Mouse (Mus musculus) lung, embryonic 14.5 days (tissue): ENCODE measurements around the gene Myl6. TPM values are rescaled to one million over a fixed set of nuclear protein-coding genes. Genes with fewer than 3 reads are reported as not detected.

Experiments
- ATAC-seq: fragments of 200-750 bp; cut with Nextera tagmentation; 2 replicates; pipeline ENCODE4 v1.8.0; 2017; ENCODE audit warnings: mild to moderate bottlenecking, moderate TSS enrichment, moderate library complexity; ENCODE audit not compliant: insufficient read depth
- DNase-seq: peaks from one replicate; pipeline ENCODE4 v3.0.0-alpha.2; 2015
- H3K27ac ChIP-seq: fragments of 300-500 bp; sonication (generic); 2 replicates; pipeline ENCODE4 v1.5.1; 2014; ENCODE audit warnings: low read depth, mild to moderate bottlenecking, moderate library complexity
- H3K27me3 ChIP-seq: fragments of 300-500 bp; sonication (generic); 2 replicates; pipeline ENCODE4 v1.6.1; 2014; ENCODE audit warnings: low read length, control low read depth; ENCODE audit not compliant: insufficient read depth
- H3K36me3 ChIP-seq: fragments of 300-500 bp; sonication (generic); 2 replicates; pipeline ENCODE4 v1.6.1; 2014; ENCODE audit warnings: control low read depth; ENCODE audit not compliant: insufficient read depth
- H3K4me1 ChIP-seq: fragments of 300-500 bp; sonication (generic); 2 replicates; pipeline ENCODE4 v1.6.1; 2014; ENCODE audit warnings: antibody characterized with exemption, control low read depth; ENCODE audit not compliant: insufficient read depth
- H3K4me2 ChIP-seq: fragments of 300-500 bp; sonication (generic); 2 replicates; pipeline ENCODE4 v1.6.1; 2014; ENCODE audit warnings: mild to moderate bottlenecking
- H3K4me3 ChIP-seq: fragments of 300-500 bp; sonication (generic); 2 replicates; pipeline ENCODE4 v1.5.1; 2014; ENCODE audit warnings: low read depth, low read length
- H3K9ac ChIP-seq: fragments of 300-500 bp; sonication (generic); 2 replicates; pipeline ENCODE4 v1.6.1; 2014
- H3K9me3 ChIP-seq: fragments of 300-500 bp; sonication (generic); 2 replicates; pipeline ENCODE4 v1.6.1; 2016; ENCODE audit warnings: low read depth, low read length, control low read depth
- CTCF ChIP-seq: IDR thresholded peaks from 2 replicates; pipeline ENCODE4 v1.5.1; 2016; ENCODE audit warnings: antibody characterized with exemption, low read depth
- WGBS: fragments of 180-500 bp; shearing (Covaris S2); extraction: QIAGEN DNeasy Blood & Tissue Kit; methylation state at CpG from one replicate; pipeline ENCODE4 v1.1.7; 2014; 5-methylcytosine and 5-hydroxymethylcytosine counted together
- polyA plus RNA-seq: library from polyadenylated mRNA; unstranded; fragments of >200 nt; fragmentation: Nextera tagmentation; extraction: Ambion mirVana; gene quantifications from 2 replicates; pipeline ENCODE4 v1.2.1, GENCODE M21; 2014

The Myl6 gene
- polyA plus RNA-seq, result 1,221 and 1,238 TPM in 2 replicates

GRCm38 (mm10) chr10:128493695-128494666 lies at the start of gene Myl6:
Gene Myl6 (minus strand): TSS chr10:128494145.
- peak within 1 kb of the TSS; percentile 84 for H3K4me3 ChIP-seq
- H3K9ac ChIP-seq, result peak within 1 kb of the TSS; percentile 87
- TF ChIP-seq CTCF, result peak; percentile 86
- DNase-seq (peak; percentile 100), ATAC-seq (peak; percentile 91)
- no peaks in the 10 kb centered on the region for H3K27me3 ChIP-seq
- peaks cover 11% of the 10 kb centered on the region for H3K4me1 ChIP-seq
- WGBS, result under 1% methylated on average over 45 of the region's 45 CpGs
- H3K4me2 ChIP-seq, result peak within 1 kb of the TSS; percentile 86
- H3K9me3 ChIP-seq, result no peaks in the 10 kb centered on the region
- peak within 1 kb of the TSS; percentile 95 for H3K27ac ChIP-seq
- H3K36me3 ChIP-seq, result peaks cover 33% of the 10 kb centered on the region

- H3K4me3 ChIP-seq, result no peak overlapping the region
- H3K9ac ChIP-seq, result no peak overlapping the region
- no peak for DNase-seq
Measured at GRCm38 (mm10) chr10:128543100-128543499, 49.2 kb upstream of the Myl6 start.

GRCm38 (mm10) chr10:128538340-128538870 lies 44.5 kb upstream of the Myl6 start:
- Histone ChIP-seq H3K4me2 (no peak overlapping the region), H3K4me3 (no peak overlapping the region), H3K4me1 (no peaks in the 10 kb centered on the region), H3K9ac (no peak overlapping the region), H3K36me3 (peaks cover 15% of the 10 kb centered on the region), H3K27ac (no peak overlapping the region), H3K9me3 (no peaks in the 10 kb centered on the region), H3K27me3 (no peaks in the 10 kb centered on the region)
- 91% methylated on average over 1 of the region's 1 CpGs for WGBS
- no peak for TF ChIP-seq CTCF
- ATAC-seq (no peak), DNase-seq (no peak)

More at GRCm38 (mm10) chr10:128543100-128543499, 49.2 kb upstream of the Myl6 start:
- TF ChIP-seq CTCF, result no peak
- Histone ChIP-seq H3K36me3 (peaks cover 40% of the 10 kb centered on the region), H3K9me3 (no peaks in the 10 kb centered on the region), H3K4me2 (no peak overlapping the region), H3K27ac (no peak overlapping the region), H3K27me3 (no peaks in the 10 kb centered on the region), H3K4me1 (no peaks in the 10 kb centered on the region)
- WGBS, result 74% methylated on average over 2 of the region's 2 CpGs
- ATAC-seq, result no peak

- Histone ChIP-seq H3K4me2 (peak overlapping the region; percentile 54), H3K27ac (no peak overlapping the region), H3K27me3 (no peaks in the 10 kb centered on the region), H3K36me3 (no peaks in the 10 kb centered on the region), H3K9me3 (no peaks in the 10 kb centered on the region), H3K9ac (0 out of 2 replicates have a peak overlapping the region, but pooled peaks have one; percentile 4), H3K4me3 (peak overlapping the region; percentile 12), H3K4me1 (no peaks in the 10 kb centered on the region)
- DNase-seq (peak; percentile 96), ATAC-seq (peak; percentile 95)
- TF ChIP-seq CTCF, result peak; percentile 93
- WGBS, result 13% methylated on average over 18 of the region's 18 CpGs
Measured at GRCm38 (mm10) chr10:128536266-128536940, 42.5 kb upstream of the Myl6 start.

GRCm38 (mm10) chr10:128535624-128536265 lies 41.8 kb upstream of the Myl6 start:
- 71% methylated on average over 4 of the region's 4 CpGs for WGBS
- ATAC-seq, result peak; percentile 7; the same call in 1 of the 2 replicates

GRCm38 (mm10) chr10:128535206-128535605 lies 41.3 kb upstream of the Myl6 start:
- no peaks in the 10 kb centered on the region for H3K4me1 ChIP-seq
- H3K27me3 ChIP-seq, result no peaks in the 10 kb centered on the region
- H3K4me3 ChIP-seq, result no peak overlapping the region
- no peaks in the 10 kb centered on the region for H3K9me3 ChIP-seq
- no peaks in the 10 kb centered on the region for H3K36me3 ChIP-seq
- no peak for DNase-seq
- WGBS, result 71% methylated on average over 2 of the region's 2 CpGs
- no peak for ATAC-seq
- no peak overlapping the region for H3K27ac ChIP-seq
- H3K9ac ChIP-seq, result no peak overlapping the region
- no peak overlapping the region for H3K4me2 ChIP-seq
- no peak for TF ChIP-seq CTCF

More at GRCm38 (mm10) chr10:128535624-128536265, 41.8 kb upstream of the Myl6 start:
- H3K9me3 ChIP-seq, result no peaks in the 10 kb centered on the region
- H3K36me3 ChIP-seq, result no peaks in the 10 kb centered on the region
- peak overlapping the region; percentile 8; the same call in 1 of the 2 replicates for H3K4me3 ChIP-seq
- no peaks in the 10 kb centered on the region for H3K27me3 ChIP-seq
- TF ChIP-seq CTCF, result no peak
- peak overlapping the region; percentile 54 for H3K4me2 ChIP-seq
- 0 out of 2 replicates have a peak overlapping the region, but pooled peaks have one; percentile 4 for H3K9ac ChIP-seq
- H3K4me1 ChIP-seq, result no peaks in the 10 kb centered on the region
- no peak for DNase-seq
- H3K27ac ChIP-seq, result no peak overlapping the region
